Mouse (Mus musculus): Measurements from ENCODE around the gene Heatr5b. TPM values are rescaled to one million over a fixed set of nuclear protein-coding genes. Genes with fewer than 3 reads are reported as not detected.

Heatr5b gene
- total RNA-seq, 2 experiments from 2014 or later, result 18.1 to 18.8 TPM

GRCm38 (mm10) chr17:78769341-78769740 lies 65.8 kb downstream of the Heatr5b start:
- DNase-seq (ENCODE audit: low spot score in 2 of 2), result no peak

- no peak for DNase-seq (ENCODE audit: low spot score in 2 of 2)
These were observed 66.2 kb downstream of the Heatr5b start for GRCm38 (mm10) chr17:78768937-78769336.

- DNase-seq (ENCODE audit: low spot score in 2 of 2), result no peak
These were observed 67.6 kb downstream of the Heatr5b start for GRCm38 (mm10) chr17:78767546-78767945.

- DNase-seq (ENCODE audit: low spot score in 2 of 2), result no peak
These were observed 69.1 kb downstream of the Heatr5b start for GRCm38 (mm10) chr17:78766084-78766483.

- no peak for DNase-seq (ENCODE audit: low spot score in 2 of 2)
These were observed 71.9 kb downstream of the Heatr5b start for GRCm38 (mm10) chr17:78763272-78763671.

GRCm38 (mm10) chr17:78752938-78753655 lies 82.1 kb downstream of the Heatr5b start:
- no peak for DNase-seq (ENCODE audit: low spot score in 2 of 2)

- DNase-seq (ENCODE audit: low spot score in 2 of 2), result no peak
These were observed 83.1 kb downstream of the Heatr5b start for GRCm38 (mm10) chr17:78752064-78752463.

- DNase-seq (ENCODE audit: low spot score in 2 of 2), result no peak
These were observed 86.7 kb downstream of the Heatr5b start for GRCm38 (mm10) chr17:78748440-78748839.

- DNase-seq (ENCODE audit: low spot score in 2 of 2), result no peak
These were observed 96.7 kb downstream of the Heatr5b start for GRCm38 (mm10) chr17:78738416-78738815.

- DNase-seq (ENCODE audit: low spot score in 2 of 2), result no peak
These were observed 97.4 kb downstream of the Heatr5b start for GRCm38 (mm10) chr17:78737771-78738170.

- no peak for DNase-seq (ENCODE audit: low spot score in 2 of 2)
These were observed 98.1 kb downstream of the Heatr5b start, which contains the start of gene Strn for GRCm38 (mm10) chr17:78737096-78737495. Gene Strn, minus strand, starts transcription at chr17:78737196.

- peak; percentile 99 to 100 for DNase-seq (ENCODE audit: low spot score in 2 of 2)
These were observed 98.6 kb downstream of the Heatr5b start for GRCm38 (mm10) chr17:78736473-78736988.

GRCm38 (mm10) chr17:78735731-78736472 lies 99.3 kb downstream of the Heatr5b start:
- peak in 1 of 2 experiments; percentile 24 for DNase-seq (ENCODE audit: low spot score in 2 of 2)

- no peak for DNase-seq (ENCODE audit: low spot score in 2 of 2)
These were observed 100.4 kb downstream of the Heatr5b start for GRCm38 (mm10) chr17:78734806-78735205.

GRCm38 (mm10) chr17:78732056-78732455 lies 103.1 kb downstream of the Heatr5b start:
- no peak for DNase-seq (ENCODE audit: low spot score in 2 of 2)

- no peak for DNase-seq (ENCODE audit: low spot score in 2 of 2)
These were observed 108.3 kb downstream of the Heatr5b start for GRCm38 (mm10) chr17:78726746-78727449.

- no peak for DNase-seq (ENCODE audit: low spot score in 2 of 2)
These were observed 110.6 kb downstream of the Heatr5b start for GRCm38 (mm10) chr17:78724461-78725055.

GRCm38 (mm10) chr17:78721690-78722089 lies 113.5 kb downstream of the Heatr5b start:
- no peak for DNase-seq (ENCODE audit: low spot score in 2 of 2)

- DNase-seq (ENCODE audit: low spot score in 2 of 2), result no peak
These were observed 116.1 kb downstream of the Heatr5b start for GRCm38 (mm10) chr17:78719086-78719485.

- DNase-seq (ENCODE audit: low spot score in 2 of 2), result no peak
These were observed 124.9 kb downstream of the Heatr5b start for GRCm38 (mm10) chr17:78710258-78710657.

- DNase-seq (ENCODE audit: low spot score in 2 of 2), result no peak
These were observed 126.7 kb downstream of the Heatr5b start for GRCm38 (mm10) chr17:78708422-78708821.
